Mouse (Mus musculus) kidney, adult 2 months (tissue): ENCODE data around the gene Msi1.

Experiments used
- CTCF ChIP-seq: fragments of 200-500 bp; conservative IDR thresholded peaks from 2 replicates; pipeline ENCODE4 v1.5.1; 2011; ENCODE audit warnings: low read depth, mild to moderate bottlenecking, control low read depth, low read length, moderate library complexity, mixed read lengths; ENCODE audit not compliant: insufficient read depth, insufficient read length
- POLR2A ChIP-seq: fragments of 200-500 bp; IDR thresholded peaks from one replicate; pipeline ENCODE4 v1.6.1; 2011; ENCODE audit warnings: low read depth, low read length, control low read depth

DNA sequence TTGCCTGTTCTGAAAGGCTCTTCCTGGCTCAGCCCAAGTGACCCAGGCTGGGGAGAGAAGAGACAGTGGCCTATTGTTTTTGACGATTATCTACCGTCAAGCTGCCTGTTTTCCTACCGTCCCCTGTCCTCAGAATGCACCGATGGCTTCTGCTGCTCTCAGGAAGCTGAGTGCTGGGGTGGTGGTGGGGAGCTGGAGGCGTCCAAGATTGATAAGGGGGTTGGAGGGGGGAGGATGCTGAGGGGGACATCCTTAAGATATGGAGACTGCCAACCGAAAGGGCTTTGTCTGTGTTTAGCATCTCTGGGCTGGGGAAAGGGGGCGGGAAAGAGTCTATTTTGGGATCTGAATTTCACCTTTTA, 2.5 kb downstream of the Msi1 start:
- TF ChIP-seq CTCF: no peak
- TF ChIP-seq POLR2A: no peak
